Mouse (Mus musculus) large intestine, adult 2 months (tissue): Measurements from ENCODE around the gene Kctd15. TPM values are rescaled to one million over a fixed set of nuclear protein-coding genes. Genes with fewer than 3 reads are reported as not detected.

Experiments used
- DNase-seq: peaks from one replicate; pipeline ENCODE4 v3.0.0-alpha.2; 2012; ENCODE audit warnings: low read depth, low spot score
- WGBS: fragments of 180-500 bp; shearing (Covaris S2); methylation state at CpG from one replicate; pipeline ENCODE4 v1.1.7; 2018; 5-methylcytosine and 5-hydroxymethylcytosine counted together
- polyA plus RNA-seq: library from polyadenylated mRNA; depleted of rRNA; stranded (reverse); fragments of >200 nt; gene quantifications from 2 replicates; pipeline ENCODE4 v1.2.3, GENCODE M21; 2012

Gene Kctd15
- polyA plus RNA-seq, 1 experiment = 11.6 TPM

DNA sequence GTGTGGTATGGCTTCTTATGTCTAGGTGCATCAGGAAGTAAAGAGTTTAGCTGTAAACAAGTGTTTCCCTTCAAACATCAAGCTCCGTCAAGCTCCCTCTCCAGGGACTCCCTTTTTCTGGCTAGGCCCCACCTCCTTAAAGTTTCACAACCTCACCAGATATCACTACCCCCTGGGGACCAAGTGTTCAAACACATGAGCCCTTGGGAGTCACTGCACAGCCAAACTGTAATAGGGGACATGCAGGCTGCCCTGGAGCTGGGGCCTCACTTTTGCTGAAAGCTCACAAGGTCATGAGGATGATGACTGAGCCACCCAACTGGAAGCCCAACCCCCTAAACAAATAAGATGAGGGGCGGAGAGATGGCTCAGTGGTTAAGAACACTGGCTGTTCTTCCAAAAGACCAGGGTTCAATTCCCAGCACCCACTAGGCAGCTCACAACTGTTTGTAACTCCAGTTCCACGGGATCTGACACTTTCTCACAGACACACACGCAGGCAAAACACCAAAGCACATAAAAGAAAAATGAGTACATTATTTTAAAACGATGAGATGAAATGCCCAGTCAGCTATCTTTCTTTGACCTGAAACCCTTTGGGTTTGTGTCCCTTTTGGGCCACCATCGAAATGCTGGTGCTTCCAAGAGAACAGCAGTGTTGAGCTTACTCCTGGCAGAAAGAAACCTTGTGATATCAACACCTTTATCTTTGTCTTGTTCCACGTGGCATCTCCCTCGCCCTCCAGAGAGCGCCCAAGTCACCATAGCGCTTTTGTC, 23.4 kb downstream of the Kctd15 start:
- DNase-seq = no peak
- 79% methylated on average over 10 of the region's 10 CpGs for WGBS

DNA sequence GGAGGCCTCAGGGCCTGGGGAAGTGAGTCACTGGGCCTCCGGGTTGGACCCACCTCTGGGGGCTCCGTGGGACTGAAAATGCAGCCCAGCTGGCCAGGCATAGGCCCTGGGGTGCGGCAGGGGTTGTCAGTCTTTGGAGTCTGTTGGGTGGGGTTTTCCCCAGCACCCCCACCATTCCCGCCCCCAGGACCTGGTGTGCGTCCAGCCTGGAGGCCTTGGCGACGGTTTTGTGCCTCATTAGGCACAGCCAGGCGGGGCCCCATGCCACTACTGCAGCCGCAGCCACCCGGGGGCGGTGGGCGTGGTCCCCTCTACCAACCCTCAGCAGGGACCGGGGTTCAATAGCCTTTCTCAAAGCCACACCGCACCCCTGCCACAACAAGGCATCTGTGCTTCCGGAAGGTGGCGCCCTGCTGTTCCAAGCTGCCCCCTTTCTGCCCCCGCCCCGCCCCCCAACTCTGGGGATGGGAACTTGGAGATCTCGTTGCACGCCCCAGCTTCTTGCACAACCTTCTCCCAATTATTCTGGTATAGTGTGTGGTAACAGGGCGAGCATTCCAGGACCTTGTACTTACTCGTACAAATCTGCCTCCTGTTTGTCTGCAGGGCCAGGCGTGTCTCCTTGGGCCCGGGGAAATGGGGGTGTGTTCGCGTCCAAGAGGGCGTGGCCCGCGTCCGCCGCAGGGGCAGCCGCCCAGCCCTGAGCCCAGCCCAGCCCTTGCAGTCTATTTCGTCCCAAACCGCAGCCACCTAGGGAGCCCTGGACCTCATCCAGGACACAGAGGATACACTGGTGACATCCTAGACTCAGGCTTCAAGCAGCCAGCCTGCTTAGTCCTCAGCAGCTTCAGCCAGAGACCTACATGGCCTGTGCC, 26.1 kb downstream of the Kctd15 start:
- WGBS = under 1% methylated on average over 34 of the region's 34 CpGs
- no peak for DNase-seq

DNA sequence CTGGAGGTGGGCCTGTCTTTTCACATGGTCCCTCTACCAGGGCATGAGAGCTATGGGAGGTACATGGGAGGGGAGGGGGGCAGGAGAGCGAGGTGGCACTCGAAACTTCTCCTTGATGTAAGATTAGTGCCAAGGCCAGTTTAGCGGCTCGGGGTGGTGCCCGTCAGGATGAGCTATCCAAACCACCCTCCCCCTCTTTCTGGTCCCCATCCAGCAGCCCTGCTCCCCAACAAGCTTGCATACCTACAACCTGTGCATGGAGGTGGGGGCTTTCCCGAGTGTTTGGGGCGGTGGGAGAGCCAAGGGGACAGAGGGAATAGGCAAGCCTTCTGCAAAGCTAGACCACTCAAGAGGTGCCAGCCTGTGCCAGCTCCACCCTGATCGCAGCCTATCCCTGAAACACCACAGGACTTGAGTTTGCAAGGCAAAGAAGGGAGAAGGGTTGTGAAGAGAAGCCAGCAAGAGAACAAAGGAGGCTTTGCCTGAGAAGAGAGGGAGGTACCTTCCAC, 26.8 kb downstream of the Kctd15 start:
- WGBS = 45% methylated on average over 8 of the region's 8 CpGs
- no peak for DNase-seq

DNA sequence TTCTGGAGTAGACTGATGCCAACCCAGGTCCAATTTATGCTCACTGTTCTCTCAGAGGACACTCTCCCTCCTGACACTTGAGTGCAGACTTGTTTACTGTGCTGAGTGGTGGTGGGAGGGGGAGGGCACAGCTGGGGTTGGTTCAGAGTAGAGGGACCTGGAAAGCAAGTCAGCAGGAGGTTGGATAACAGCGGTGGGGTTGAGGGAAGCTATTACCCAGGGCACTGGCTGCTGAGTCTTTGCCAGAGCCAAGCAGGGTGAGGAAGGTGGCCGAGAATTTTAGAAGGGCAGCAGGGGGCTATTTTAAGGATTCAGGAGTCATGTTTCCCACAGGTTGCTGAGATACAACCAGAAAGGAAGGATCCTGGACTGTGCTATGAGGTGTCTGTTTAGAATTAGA, 36.1 kb downstream of the Kctd15 start:
- no peak for DNase-seq
- WGBS = 41% methylated on average over 2 of the region's 2 CpGs

DNA sequence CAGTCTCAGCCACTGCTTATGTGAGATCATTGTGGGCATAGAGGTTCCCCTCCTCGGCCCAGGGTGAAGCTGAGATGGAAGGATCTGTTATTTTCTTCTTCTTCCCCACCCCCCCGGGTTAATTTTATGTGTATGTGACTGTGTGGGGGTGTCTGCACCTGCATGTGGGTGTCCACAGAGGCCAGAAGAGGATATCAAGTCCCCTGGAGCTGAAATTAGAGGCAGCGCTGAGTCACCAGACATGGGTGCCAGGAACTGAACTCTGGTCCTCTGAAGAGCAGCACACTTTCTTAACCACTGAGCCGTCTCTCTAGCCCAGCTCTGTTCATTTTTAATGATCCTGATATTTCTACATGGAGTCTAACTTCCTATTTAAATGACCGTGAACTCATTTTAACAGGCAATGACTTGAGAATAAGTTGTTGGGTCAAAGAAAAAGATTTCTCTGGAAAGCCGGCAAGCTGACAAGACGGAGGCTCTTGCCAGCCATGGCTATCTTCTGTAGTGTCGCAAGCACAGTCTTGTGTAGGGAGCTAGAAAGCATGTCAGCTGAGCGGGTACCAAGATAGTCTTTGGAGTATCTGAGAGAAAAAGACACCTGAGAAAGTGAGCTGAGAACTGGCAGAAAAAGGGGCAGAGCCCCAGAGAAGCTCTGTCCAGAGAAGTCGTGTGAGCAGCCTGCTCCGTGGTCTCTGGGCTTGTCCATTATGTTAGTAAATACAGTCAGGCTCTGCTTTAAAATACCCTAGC, 38.2 kb downstream of the Kctd15 start:
- no peak for DNase-seq
- WGBS = 78% methylated on average over 11 of the region's 11 CpGs

DNA sequence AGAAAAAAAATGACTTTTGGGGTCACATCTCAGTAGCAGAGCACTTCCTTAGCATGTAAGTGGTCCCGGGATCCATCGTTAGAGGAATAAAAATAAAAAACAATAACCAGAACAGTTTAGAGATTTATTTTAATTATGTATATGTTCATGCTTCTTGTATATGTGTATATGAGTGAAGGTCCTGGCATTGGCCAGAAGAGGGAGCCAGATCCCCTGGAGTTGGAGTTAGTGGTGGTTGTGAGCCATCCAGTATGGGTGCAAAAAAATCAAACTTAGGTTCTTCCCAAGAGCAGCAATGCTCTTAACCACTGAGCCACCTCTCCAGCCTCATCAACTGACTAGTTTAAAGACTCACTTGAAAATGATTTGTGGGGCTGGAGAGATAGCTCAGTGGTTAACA, 40.3 kb downstream of the Kctd15 start:
- no peak for DNase-seq
- 90% methylated on average over 2 of the region's 2 CpGs for WGBS

DNA sequence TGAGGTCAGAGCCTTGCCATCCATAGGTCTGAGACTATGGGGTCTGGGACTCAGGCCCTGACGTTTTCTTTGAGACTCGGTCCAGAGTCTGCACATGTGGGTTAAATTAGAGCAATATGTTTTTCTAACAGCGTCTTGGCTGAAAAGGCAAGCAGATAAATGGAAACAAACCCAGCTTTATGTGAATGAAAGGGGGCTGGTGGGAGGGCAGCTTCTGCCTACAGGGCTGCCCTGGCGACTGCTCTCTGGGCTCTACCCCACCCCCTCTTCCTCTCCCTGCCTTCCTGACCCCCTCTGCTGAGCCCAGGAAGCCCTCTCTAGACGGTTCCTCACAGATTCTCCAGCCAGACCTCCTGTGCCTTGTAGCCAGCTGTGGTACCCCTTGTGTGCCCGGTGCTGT, 46.1 kb downstream of the Kctd15 start:
- WGBS = 69% methylated on average over 6 of the region's 6 CpGs
- DNase-seq = no peak

DNA sequence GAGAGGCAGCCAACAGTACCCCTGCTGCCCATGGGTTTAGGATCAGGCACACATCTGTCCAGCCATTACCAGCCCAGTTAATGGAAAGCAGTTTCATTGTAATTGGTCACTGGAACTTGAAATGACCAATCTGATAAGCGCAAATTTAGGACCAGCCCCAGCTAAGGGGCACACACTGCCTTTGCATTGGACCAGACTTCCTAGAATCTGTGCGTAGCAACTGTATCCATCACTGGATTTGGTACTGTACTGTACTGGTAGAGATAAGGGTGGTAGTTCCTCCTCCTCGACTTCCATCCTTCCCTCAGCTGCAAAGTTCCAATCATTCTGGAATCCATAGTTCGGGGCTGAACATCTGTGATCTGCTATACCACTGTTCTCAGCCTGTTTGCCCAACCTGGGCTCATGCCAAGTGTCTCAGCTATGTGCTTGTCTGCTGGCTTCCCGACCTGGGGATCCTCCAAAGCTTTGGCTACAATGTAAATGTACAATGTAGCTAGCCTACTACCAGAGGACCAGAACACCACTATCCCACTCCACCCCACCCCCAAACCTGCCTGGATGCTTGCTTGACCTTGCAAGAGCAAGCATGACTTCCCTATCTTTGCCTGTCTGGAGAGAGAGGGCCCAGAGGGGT, 49.1 kb downstream of the Kctd15 start:
- 76% methylated on average over 5 of the region's 5 CpGs for WGBS

DNA sequence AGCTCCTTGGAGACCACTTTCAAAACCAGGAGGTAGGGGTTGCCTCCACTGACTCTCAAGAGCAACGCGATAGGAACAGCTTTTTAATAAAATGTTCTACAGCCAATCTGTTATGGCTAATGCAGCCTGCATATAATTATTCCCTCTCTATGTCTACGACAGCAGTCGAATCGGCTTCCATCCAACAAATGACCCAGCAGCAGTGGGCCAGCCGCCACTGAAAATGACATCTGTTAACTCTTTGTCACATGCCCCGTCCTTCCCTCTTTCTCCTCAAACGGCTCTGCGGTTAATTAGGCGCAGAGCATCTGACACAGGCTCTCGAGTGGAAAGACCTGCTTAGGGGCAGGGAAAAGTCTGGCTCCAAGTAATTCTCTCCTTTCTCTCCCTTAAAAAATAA, 49.8 kb downstream of the Kctd15 start:
- no peak for DNase-seq
- WGBS = 42% methylated on average over 11 of the region's 11 CpGs

More for the DNA sequence above, 49.1 kb downstream of the Kctd15 start:
- no peak for DNase-seq

DNA sequence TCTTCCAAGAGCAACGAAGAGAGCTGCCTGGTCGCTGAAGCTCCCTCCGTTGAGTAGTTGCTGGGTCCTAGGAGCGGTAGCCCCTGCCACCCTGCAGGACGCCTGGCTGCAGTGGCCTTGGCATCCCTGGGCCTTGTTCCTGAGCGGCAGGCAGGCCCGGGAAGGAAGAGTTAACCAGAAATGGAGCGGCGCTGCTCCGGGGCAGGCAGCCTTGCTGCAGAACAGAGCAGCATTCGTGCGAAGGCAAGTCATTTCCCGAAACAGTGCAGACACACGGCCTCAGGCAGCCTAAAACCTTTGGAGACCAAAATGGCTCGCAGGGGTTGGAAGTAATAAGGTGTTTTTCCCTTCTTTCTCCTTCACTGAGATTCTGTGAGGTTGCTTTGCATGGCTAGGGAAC, 50.5 kb downstream of the Kctd15 start:
- DNase-seq = no peak
- 44% methylated on average over 15 of the region's 15 CpGs for WGBS

DNA sequence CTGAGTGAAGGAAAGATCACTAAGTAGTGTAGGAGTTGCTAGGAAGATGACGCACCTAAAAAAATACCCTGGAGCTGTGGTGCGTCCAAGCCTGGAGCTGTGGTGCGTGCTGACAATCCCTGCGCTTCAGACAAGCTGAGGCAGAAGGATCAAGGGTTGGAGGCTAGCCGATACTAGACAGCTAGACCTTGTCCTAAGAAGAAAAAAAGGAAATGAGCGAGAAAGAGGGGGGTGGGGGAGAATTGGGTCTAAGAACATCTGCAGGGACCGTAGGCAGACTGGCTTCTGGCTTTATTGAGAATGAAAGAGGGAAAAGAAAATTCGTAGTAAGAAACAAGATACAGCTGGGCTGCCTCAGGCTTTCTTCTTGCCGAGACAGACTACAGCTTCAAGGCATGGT, 58.0 kb downstream of the Kctd15 start:
- no peak for DNase-seq
- WGBS = 72% methylated on average over 9 of the region's 9 CpGs

DNA sequence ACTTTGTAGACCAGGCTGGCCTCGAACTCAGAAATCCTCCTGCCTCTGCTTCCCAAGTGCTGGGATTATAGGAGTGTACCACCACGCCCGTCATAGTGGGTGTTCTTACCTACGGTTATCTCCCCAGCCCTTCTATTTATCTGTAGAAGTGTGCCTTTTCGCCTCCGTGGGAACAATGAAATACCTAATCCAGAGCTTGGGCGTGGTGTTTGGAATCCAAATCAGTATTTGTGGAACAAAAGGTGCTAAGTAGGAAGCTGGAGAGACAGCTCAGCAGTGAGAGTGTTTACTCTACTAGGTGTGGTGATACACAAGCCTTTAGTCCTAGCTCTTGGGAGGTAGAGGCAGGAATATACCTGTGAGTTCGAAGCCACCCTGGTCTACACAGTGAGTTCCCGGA, 58.5 kb downstream of the Kctd15 start:
- no peak for DNase-seq
- WGBS = 77% methylated on average over 9 of the region's 9 CpGs

DNA sequence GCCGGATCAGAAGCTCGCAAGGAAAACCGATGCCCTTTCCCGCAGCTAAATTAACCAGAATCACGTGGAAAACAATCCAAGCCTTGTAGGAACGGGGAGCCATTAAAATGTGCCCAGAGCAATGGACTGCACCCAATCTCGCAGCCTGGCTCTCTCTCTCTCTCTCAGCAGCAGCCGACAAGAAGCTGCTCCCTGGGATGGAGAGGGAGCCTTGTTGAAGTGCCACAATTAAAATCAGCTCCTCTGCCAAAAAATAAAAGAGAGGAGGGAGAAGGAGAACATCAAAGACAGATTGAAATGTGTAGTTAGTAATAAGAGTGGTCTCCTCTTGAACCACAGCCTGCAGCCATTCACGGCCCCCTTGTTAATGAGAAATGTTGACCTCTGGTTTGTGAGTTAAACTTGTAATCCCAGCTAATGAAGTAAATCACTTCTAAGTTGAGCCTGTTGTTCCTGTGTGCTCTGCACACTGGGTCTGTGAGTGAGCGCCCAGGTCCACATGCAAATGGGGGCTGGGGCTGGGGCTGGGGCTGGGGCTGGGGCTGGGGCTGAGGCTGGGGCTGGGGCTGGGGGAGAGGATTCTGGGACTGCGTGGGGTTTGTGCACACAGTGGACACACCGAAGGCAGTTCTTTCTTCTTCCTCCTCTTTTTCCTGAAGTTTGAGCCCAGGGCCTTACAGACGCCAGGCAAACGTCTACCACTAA, 59.8 kb downstream of the Kctd15 start:
- no peak for DNase-seq
- WGBS = 63% methylated on average over 14 of the region's 14 CpGs

DNA sequence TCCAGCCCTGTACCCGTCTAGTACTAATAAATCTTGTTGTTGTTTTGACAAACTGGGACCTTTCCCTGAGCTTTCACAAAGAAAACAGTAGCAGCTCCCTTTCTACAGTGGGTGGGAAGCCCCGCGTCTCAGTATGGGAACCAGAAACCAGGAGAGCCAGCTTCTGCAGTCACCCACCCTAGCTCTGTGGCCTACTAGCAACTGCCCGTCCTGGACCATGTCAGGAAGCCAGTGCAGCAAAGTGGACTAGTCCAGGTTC, 61.3 kb downstream of the Kctd15 start:
- DNase-seq = no peak
- 59% methylated on average over 4 of the region's 4 CpGs for WGBS

DNA sequence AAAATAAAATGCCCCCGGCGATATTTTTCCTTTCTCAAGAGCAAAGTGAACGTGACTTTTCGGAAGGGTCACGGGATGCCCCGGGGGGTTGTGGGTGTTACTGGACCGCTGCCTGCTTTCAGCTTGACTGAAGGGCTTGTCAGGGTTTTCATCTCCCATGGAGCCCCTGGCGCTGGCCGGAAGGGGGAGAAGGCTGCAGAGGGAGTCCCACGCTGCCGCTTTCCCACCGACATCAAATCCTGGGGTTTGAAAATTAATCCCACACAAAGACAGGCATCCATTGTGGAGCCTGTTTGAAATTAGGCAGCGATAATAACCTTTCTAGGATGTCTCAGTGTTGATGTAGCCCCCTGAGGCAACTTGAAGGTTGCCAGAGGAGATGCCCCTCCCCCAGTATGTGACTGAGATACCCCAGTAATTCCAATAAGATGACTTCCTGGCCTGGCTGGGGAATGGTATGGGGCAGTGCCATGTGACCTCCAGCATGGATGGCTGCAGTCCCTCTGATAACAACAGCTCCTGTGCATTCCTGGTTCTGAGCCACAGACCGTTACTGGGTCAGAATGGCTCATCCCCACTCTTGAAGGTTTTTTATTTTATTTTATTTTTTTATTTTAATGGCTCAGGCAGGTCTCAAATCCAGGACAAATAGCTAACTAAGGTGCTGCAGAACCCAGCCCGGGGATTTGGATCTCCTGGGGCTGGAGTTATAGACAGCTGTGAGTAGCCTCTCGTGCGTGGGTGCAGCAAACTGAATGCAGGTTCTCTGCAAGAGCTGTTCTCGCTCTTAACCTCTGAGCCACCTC, 61.8 kb downstream of the Kctd15 start:
- WGBS = 41% methylated on average over 18 of the region's 18 CpGs
- DNase-seq = no peak

DNA sequence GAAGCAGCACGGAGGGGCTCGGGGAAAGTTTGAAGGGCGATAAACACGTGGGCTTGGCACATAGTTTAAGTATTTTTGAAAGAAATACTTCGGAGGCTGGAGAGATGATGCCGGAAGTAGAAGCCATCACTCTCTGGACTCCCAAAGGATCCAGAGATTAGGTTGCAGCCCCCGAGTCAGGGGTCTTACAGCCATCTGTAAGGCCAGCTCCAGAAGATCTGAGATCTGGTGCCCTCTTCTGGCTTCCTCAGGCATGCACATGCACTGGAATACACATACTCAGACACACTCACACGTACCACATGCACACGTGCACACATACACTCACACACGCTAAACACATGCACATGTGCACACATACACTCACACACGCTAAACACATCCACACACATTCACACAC, 65.8 kb downstream of the Kctd15 start:
- no peak for DNase-seq
- WGBS = 91% methylated on average over 11 of the region's 11 CpGs
